ENCODE assay signal across 8 mouse cellular contexts in the genomic region with DNA sequence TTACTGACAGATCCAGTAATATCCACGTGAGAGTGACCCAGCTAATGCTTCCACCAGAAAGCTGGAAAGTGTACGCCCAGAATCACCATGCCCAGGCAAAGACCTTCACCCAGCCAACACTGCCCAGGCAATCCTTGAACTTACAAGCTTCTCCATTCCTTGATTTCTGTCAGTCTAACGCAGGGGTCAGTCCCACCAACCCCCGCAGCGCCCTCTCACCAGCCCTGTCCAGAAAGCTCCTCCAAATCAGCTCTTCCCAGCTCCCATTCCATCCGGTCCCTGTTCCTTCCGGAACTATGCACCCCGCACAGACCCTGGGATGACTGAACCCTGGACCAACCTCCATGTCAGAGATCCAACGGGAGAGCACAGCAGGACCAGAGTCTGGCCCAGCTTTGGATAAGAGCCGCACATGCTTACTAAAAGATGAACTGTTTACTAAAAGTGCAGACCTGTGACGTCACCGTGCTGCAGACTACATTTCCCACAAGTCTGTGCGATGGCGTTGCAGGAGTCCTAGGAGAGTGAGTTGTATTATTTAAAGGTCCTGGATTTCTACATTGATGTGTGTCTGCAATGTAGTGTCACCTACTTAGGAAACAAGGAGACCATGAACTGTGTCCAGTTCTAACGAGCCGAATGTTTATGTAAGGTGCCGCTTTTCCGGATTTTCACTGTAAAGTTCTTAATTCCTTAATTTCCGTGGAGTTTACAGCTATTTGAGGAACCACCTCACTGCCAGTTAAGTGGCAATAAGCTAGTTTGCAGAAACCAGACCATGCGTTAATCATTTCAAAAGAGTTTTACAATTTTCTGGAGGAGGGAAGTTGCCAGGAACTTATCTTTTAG. TPM values are rescaled to one million over a fixed set of nuclear protein-coding genes. Genes with fewer than 3 reads are reported as not detected.
DNase-seq lines count a peak whose midpoint lies in the region; ATAC-seq and TF ChIP-seq lines count a peak whose summit lies in the region.

Gene Zfp874a (minus strand): TSS at position 453 of the 849 bp plus-strand sequence.

- no peaks in the 10 kb centered on the region for H3K27me3 ChIP-seq in forebrain, embryonic 10.5 days (ENCODE audit: poor library complexity, severe bottlenecking)
- no peaks in the 10 kb centered on the region for H3K27me3 ChIP-seq in heart, embryonic 15.5 days
- H3K27me3 ChIP-seq in liver, embryonic 14.5 days (ENCODE audit: control insufficient read depth, insufficient read depth, low read length) = no peaks in the 10 kb centered on the region
- no peaks in the 10 kb centered on the region for H3K27me3 ChIP-seq in neural tube, embryonic 11.5 days (ENCODE audit: control insufficient read depth, insufficient read depth, low read length)
- H3K27me3 ChIP-seq in stomach, postnatal 0 days (ENCODE audit: control insufficient read depth, insufficient read depth, low read length) = no peaks in the 10 kb centered on the region

- H3K4me1 ChIP-seq in forebrain, embryonic 10.5 days = peaks cover 12% of the 10 kb centered on the region
- peaks cover 3% of the 10 kb centered on the region for H3K4me1 ChIP-seq in heart, embryonic 15.5 days (replicated peaks)
- peaks cover 0 to 5% of the 10 kb centered on the region in 2 experiments; a peak in 1 of 4 replicates for H3K4me1 ChIP-seq in liver, embryonic 14.5 days (replicated peaks; ENCODE audit: control insufficient read depth in 2 of 2, insufficient read depth in 2 of 2, low read length in 1 of 2)
- H3K4me1 ChIP-seq in neural tube, embryonic 11.5 days (ENCODE audit: control insufficient read depth, insufficient read depth, low read length) = no peaks in the 10 kb centered on the region
- H3K4me1 ChIP-seq in stomach, postnatal 0 days (replicated peaks; ENCODE audit: control insufficient read depth, insufficient read depth) = no peaks in the 10 kb centered on the region

- no peak for TF ChIP-seq EP300 in liver, embryonic 14.5 days (IDR thresholded peaks at IDR 0.05; ENCODE audit: low read depth)
- TF ChIP-seq EP300 in stomach, postnatal 0 days (optimal IDR thresholded peaks at IDR 0.05) = no peak

- peaks cover 2% of the 10 kb centered on the region; the same call in 1 of the 2 replicates for H3K9me3 ChIP-seq in forebrain, embryonic 10.5 days
- H3K9me3 ChIP-seq in heart, embryonic 15.5 days (replicated peaks) = no peaks in the 10 kb centered on the region
- no peaks in the 10 kb centered on the region for H3K9me3 ChIP-seq in liver, embryonic 14.5 days (ENCODE audit: control insufficient read depth, low read length)
- no peaks in the 10 kb centered on the region for H3K9me3 ChIP-seq in neural tube, embryonic 11.5 days (ENCODE audit: control insufficient read depth, low read length)
- H3K9me3 ChIP-seq in stomach, postnatal 0 days (ENCODE audit: control insufficient read depth, low read length) = no peaks in the 10 kb centered on the region

- H3K36me3 ChIP-seq in forebrain, embryonic 10.5 days (replicated peaks) = peaks cover 11% of the 10 kb centered on the region
- H3K36me3 ChIP-seq in heart, embryonic 15.5 days = peaks cover 16% of the 10 kb centered on the region; the same call in 1 of the 2 replicates
- H3K36me3 ChIP-seq in liver, embryonic 14.5 days (replicated peaks; ENCODE audit: control insufficient read depth, insufficient read depth, low read depth) = no peaks in the 10 kb centered on the region
- H3K36me3 ChIP-seq in neural tube, embryonic 11.5 days (ENCODE audit: control insufficient read depth, insufficient read depth, low read length) = no peaks in the 10 kb centered on the region
- peaks cover 3% of the 10 kb centered on the region; the same call in 1 of the 2 replicates for H3K36me3 ChIP-seq in stomach, postnatal 0 days (ENCODE audit: control insufficient read depth, insufficient read depth, low read length)

- peak; percentile 99 for ATAC-seq in CD4-positive, CD25-positive, alpha-beta regulatory T cell, adult 4 months
- peak; percentile 94 for ATAC-seq in heart, embryonic 15.5 days (replicated peaks; ENCODE audit: insufficient number of reproducible peaks, insufficient read depth, low FRiP score, low read depth)
- ATAC-seq in liver, embryonic 14.5 days (ENCODE audit: insufficient read depth) = peak; percentile 96
- ATAC-seq in neural tube, embryonic 11.5 days (ENCODE audit: insufficient read depth, low FRiP score, low TSS enrichment) = peak; percentile 94
- peak; percentile 98 for ATAC-seq in stomach, postnatal 0 days (ENCODE audit: low FRiP score, low TSS enrichment)

- peak; percentile 79 for DNase-seq in c-Kit-positive CD71-negative TER-119-negative erythroid progenitor cells, embryonic 14.5 days (ENCODE audit: low read depth)
- peak; percentile 73 for DNase-seq in forebrain, embryonic 10.5 days (ENCODE audit: extremely low spot score, low spot score)
- peak; percentile 96 for DNase-seq in kidney, postnatal 25 days
- peak; percentile 77 to 79 (median 77) for DNase-seq in liver, embryonic 14.5 days (ENCODE audit: low read depth in 3 of 3, low spot score in 3 of 3)
- peak; percentile 85 for DNase-seq in neural tube, embryonic 11.5 days (ENCODE audit: low spot score)
- peak; percentile 83 for DNase-seq in stomach, postnatal 0 days (ENCODE audit: low spot score)

- WGBS in forebrain, embryonic 10.5 days = 2% methylated on average over 20 of the region's 20 CpGs
- WGBS in heart, embryonic 15.5 days = under 1% methylated on average over 20 of the region's 20 CpGs
- under 1% methylated on average over 20 of the region's 20 CpGs for WGBS in liver, embryonic 14.5 days (ENCODE audit: insufficient replicate concordance)
- 2% methylated on average over 20 of the region's 20 CpGs for WGBS in neural tube, embryonic 11.5 days
- WGBS in stomach, postnatal 0 days = under 1% methylated on average over 20 of the region's 20 CpGs

- peak within 1 kb of the TSS; percentile 81 for H3K4me2 ChIP-seq in heart, embryonic 15.5 days
- peak within 1 kb of the TSS; percentile 78 for H3K4me2 ChIP-seq in liver, embryonic 14.5 days (ENCODE audit: low read depth)
- H3K4me2 ChIP-seq in neural tube, embryonic 11.5 days (ENCODE audit: low read depth) = peak within 1 kb of the TSS; percentile 73
- peak within 1 kb of the TSS; percentile 69 for H3K4me2 ChIP-seq in stomach, postnatal 0 days (replicated peaks; ENCODE audit: low read depth)

- peak within 1 kb of the TSS; percentile 72 for H3K27ac ChIP-seq in forebrain, embryonic 10.5 days
- H3K27ac ChIP-seq in heart, embryonic 15.5 days = peak within 1 kb of the TSS; percentile 71
- H3K27ac ChIP-seq in liver, embryonic 14.5 days = peak within 1 kb of the TSS; percentile 41
- H3K27ac ChIP-seq in neural tube, embryonic 11.5 days (ENCODE audit: low read depth, low read length) = no peak within 1 kb of the TSS
- peak within 1 kb of the TSS; percentile 67 for H3K27ac ChIP-seq in stomach, postnatal 0 days (replicated peaks)

- H3K4me3 ChIP-seq in forebrain, embryonic 10.5 days = peak within 1 kb of the TSS; percentile 63
- H3K4me3 ChIP-seq in heart, embryonic 15.5 days = peak within 1 kb of the TSS; percentile 75
- H3K4me3 ChIP-seq in liver, embryonic 14.5 days (ENCODE audit: insufficient read depth in 1 of 2, low read depth in 2 of 2, low read length in 2 of 2) = peak within 1 kb of the TSS; percentile 71 to 88
- H3K4me3 ChIP-seq in neural tube, embryonic 11.5 days (ENCODE audit: low read depth, low read length) = peak within 1 kb of the TSS; percentile 51
- H3K4me3 ChIP-seq in stomach, postnatal 0 days (ENCODE audit: low read depth, low read length) = peak within 1 kb of the TSS; percentile 54

- peak within 1 kb of the TSS; percentile 68 for H3K9ac ChIP-seq in heart, embryonic 15.5 days
- peak within 1 kb of the TSS; percentile 81 for H3K9ac ChIP-seq in liver, embryonic 14.5 days (replicated peaks)
- H3K9ac ChIP-seq in neural tube, embryonic 11.5 days (ENCODE audit: low read length) = peak within 1 kb of the TSS; percentile 50
- peak within 1 kb of the TSS; percentile 59 for H3K9ac ChIP-seq in stomach, postnatal 0 days (ENCODE audit: low read length)

- no peak for TF ChIP-seq CTCF in liver, embryonic 14.5 days (IDR thresholded peaks at IDR 0.05; ENCODE audit: low read depth)
- no peak for TF ChIP-seq CTCF in stomach, postnatal 0 days (IDR thresholded peaks at IDR 0.05; ENCODE audit: low read depth)

RNA-seq across cellular contexts. Expression of gene Zfp874a, which starts in this region (rescaled TPM):
- 10 to 100 TPM; 14.1 to 19.7 TPM for polyA plus RNA-seq in CD4-positive, CD25-positive, alpha-beta regulatory T cell, adult 4 months (2017; shearing (Covaris generic))
- 6.3 and 7.5 TPM in 2 replicates for polyA plus RNA-seq in forebrain, embryonic 10.5 days (2016; fragmentation: Nextera tagmentation; extraction: Ambion mirVana)
- polyA plus RNA-seq in heart, embryonic 15.5 days (2015; fragmentation: Nextera tagmentation; extraction: Ambion mirVana) = 5.8 and 5.9 TPM in 2 replicates
- polyA plus RNA-seq in liver, embryonic 14.5 days (2012; rRNA removed) = 1.8 and 2.7 TPM in 2 replicates
- polyA plus RNA-seq in liver, embryonic 14.5 days (2014; fragmentation: Nextera tagmentation; extraction: Ambion mirVana) = 5.3 and 5.9 TPM in 2 replicates
- 6.3 and 7.9 TPM in 2 replicates for polyA plus RNA-seq in neural tube, embryonic 11.5 days (2014; fragmentation: Nextera tagmentation; extraction: Ambion mirVana)
- polyA plus RNA-seq in stomach, postnatal 0 days (2015; fragmentation: Nextera tagmentation; extraction: Ambion mirVana) = 4.6 and 4.7 TPM in 2 replicates
